Mouse (Mus musculus): Measurements from ENCODE around the gene Atp2a2.
"Not testable (repeated sequence)": the region's sequence is repeated elsewhere in the genome, so short reads cannot be mapped to it uniquely, and the experiment has no call there.

Atp2a2 gene

DNA sequence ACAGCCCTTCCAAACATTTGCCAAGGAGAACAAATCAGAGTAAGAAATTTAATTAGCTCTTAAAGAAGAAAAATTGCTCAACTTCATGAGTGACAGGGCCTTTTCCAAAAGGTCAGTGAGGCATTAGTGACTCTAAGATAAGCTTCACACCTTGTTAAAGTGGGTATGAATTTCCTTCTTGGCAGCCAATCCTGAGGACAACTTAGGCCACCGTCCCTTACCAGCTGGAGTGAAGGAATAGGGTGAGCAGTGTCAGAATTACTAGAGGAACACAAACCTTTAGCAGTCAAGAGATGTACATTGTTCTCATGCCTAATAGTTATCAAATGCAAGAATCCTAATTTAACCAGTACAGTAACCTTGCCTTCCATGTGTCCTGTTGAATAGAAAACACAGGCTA lies 7.6 kb downstream of the Atp2a2 start:
- DNase-seq (ENCODE audit: low read depth, low spot score) = no peak

GRCm38 (mm10) chr5:122493035-122493434 lies 9.0 kb downstream of the Atp2a2 start:
- DNase-seq (ENCODE audit: low read depth, low spot score) = no peak

- DNase-seq (ENCODE audit: low read depth, low spot score) = no peak
These were observed 10.6 kb downstream of the Atp2a2 start for GRCm38 (mm10) chr5:122491385-122491784.

GRCm38 (mm10) chr5:122490148-122490547 lies 11.9 kb downstream of the Atp2a2 start:
- DNase-seq (ENCODE audit: low read depth, low spot score) = no peak

GRCm38 (mm10) chr5:122487825-122488224 lies 14.2 kb downstream of the Atp2a2 start:
- no peak for DNase-seq (ENCODE audit: low read depth, low spot score)

DNA sequence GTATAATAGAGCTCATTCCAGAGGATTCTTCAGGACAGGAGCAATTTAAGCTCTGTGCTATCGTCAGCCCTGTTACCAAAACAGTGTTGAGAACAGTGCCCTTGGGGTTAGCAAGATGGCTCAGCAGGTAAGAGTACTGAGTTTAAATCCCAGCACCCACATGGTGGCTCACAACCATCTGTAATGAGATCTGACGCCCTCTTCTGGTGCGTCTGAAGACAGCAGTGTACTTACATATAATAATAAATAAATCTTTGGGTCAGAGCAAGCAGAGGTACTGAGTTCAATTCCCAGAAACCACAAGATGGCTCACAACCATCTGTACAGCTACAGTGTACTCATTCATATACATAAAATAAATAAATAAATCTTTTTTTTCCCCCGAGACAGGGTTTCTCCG lies 15.8 kb downstream of the Atp2a2 start:
- not testable (repeated sequence) for DNase-seq (ENCODE audit: low read depth, low spot score)

- no peak for DNase-seq (ENCODE audit: low read depth, low spot score)
These were observed 19.2 kb downstream of the Atp2a2 start for GRCm38 (mm10) chr5:122482733-122483391.

DNA sequence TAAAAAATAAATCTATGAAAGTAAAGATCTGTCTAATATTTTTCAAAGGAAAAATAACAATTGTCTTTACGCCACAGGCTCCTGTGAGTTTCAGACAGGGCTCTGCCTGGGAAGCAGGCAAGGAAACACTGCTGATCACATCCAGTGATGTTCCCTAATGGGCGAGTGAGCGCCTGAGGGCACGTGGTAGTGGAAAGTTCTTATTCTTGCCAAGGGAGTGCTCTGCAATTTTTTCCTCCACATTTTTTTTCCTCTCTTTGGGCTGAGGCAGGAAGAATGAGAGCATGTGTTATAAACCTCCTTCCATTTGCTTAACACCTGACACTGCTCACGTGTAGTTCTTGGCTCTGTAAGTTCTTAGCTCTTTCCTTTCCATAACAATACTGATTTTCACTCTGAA lies 20.2 kb downstream of the Atp2a2 start:
- no peak for DNase-seq (ENCODE audit: low read depth, low spot score)

GRCm38 (mm10) chr5:122479131-122479530 lies 22.9 kb downstream of the Atp2a2 start:
- DNase-seq (ENCODE audit: low read depth, low spot score) = no peak

GRCm38 (mm10) chr5:122477492-122477891 lies 24.5 kb downstream of the Atp2a2 start:
- no peak for DNase-seq (ENCODE audit: low read depth, low spot score)

GRCm38 (mm10) chr5:122476078-122476477 lies 25.9 kb downstream of the Atp2a2 start:
- no peak for DNase-seq (ENCODE audit: low read depth, low spot score)

DNA sequence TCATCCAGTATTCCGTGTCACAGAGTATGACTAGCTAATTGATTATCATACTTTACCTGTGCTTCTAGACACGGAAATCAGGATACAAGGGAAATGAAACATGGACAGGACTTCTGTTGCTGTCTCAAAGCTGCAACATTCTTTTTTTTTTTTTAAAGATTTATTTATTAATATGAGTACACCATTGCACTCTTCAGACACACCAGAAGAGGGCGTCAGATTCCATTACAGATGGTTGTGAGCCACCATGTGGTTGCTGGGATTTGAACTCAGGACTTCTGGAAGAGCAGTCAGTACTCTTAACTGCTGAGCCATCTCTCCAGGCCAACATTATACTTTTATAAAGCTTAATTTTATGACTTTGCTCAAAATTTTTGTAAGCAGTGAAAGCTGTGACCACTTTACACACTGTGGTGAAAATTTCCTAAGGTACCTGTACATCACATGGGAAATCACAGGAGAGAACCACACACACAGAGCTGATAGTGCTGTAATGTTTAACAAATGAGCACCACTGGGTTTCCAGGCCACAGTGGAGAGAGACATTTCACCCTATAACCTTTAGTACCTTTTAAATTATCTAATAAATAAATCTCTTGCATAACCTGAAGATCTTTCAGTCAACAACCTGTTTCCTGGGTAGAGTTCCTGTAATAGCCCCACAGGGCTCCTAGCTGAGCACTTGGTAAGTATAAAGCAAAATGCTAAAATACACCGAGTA lies 27.2 kb downstream of the Atp2a2 start:
- no peak for DNase-seq (ENCODE audit: low read depth, low spot score)

GRCm38 (mm10) chr5:122471658-122472057 lies 30.4 kb downstream of the Atp2a2 start:
- DNase-seq (ENCODE audit: low read depth, low spot score) = no peak

DNA sequence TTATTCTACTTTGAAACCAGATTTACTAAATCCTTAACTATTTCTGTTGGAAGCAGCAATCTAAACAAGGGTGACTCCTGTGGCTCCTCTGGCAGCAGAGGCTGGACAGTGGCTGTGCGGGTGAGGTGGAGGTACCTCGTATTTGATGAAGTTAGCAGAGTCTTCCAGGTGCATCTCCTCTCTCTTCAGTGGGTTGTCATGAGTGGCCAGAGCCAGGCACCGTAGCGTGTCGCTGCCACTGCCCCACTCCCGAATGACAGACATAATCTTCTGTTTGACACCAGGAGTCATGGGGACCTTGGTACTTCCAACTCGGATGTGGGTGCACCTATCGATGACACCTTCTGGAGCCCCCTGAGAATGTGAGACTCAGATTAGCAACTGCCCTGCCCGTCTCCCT lies 40.6 kb downstream of the Atp2a2 start:
- DNase-seq (ENCODE audit: low read depth, low spot score) = no peak

- no peak for DNase-seq (ENCODE audit: low read depth, low spot score)
These were observed 41.4 kb downstream of the Atp2a2 start for GRCm38 (mm10) chr5:122460656-122461055.

DNA sequence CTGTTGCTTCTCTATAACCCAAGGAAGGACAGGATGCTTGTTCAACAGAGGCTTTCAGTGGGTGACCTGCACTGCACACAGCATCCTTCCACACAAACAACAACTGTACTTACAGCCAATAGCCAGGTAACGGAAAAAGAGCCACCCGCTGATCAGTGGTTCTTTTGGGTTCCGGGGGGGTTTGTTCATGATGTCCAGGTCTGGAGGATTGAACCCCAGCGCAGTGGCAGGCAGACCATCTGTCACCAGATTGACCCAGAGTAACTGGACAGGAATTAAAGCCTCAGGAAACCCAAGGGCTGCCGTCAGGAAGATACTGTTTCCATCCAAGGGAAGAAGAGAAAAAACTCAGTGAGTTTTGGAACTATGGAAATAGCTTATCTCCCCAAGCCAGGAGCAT lies 42.7 kb downstream of the Atp2a2 start:
- no peak for DNase-seq (ENCODE audit: low read depth, low spot score)

DNA sequence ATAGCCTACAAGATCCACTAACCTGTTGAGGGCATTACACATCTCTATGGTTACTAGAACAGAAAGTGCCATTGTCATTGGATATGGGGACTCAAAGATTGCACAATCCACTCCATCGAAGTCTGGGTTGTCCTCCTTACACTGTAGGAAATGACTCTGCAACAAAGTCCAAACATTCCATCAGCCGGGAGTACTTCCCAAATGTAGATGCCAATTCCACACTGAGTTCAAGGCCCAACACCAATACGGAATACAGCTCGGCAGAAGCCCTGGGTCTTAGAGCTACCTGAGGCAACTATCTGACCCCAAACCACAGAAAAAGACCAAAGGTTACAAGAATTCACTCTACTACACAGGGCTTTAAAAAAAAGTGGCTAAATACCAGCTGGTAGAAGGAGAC lies 44.0 kb downstream of the Atp2a2 start:
- DNase-seq (ENCODE audit: low read depth, low spot score) = no peak

GRCm38 (mm10) chr5:122457054-122457453 lies 45.0 kb downstream of the Atp2a2 start:
- not testable (repeated sequence) for DNase-seq (ENCODE audit: low read depth, low spot score)

DNA sequence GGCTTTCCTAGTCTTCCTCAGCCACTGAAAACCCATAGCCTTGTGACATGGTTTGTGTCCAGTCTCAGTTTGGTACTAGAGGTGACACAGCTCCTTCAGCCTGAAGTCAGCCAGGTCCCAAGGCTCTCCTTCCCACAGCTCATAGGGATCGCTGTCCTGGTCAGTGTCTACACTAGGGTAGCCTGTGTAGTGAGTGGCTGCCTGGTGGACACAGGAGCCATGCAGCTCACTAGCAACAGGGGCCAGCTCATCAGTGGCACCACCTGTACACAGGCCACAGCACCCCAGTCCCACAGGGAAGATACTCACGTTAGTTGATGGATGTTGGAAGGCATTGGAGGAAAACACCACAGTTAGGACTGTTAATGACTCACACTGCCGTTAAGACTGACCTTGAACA lies 46.4 kb downstream of the Atp2a2 start:
- DNase-seq (ENCODE audit: low read depth, low spot score) = no peak

- DNase-seq (ENCODE audit: low read depth, low spot score) = no peak
These were observed 47.1 kb downstream of the Atp2a2 start for GRCm38 (mm10) chr5:122454883-122455282.

GRCm38 (mm10) chr5:122454442-122454841 lies 47.6 kb downstream of the Atp2a2 start:
- no peak for DNase-seq (ENCODE audit: low read depth, low spot score)

DNA sequence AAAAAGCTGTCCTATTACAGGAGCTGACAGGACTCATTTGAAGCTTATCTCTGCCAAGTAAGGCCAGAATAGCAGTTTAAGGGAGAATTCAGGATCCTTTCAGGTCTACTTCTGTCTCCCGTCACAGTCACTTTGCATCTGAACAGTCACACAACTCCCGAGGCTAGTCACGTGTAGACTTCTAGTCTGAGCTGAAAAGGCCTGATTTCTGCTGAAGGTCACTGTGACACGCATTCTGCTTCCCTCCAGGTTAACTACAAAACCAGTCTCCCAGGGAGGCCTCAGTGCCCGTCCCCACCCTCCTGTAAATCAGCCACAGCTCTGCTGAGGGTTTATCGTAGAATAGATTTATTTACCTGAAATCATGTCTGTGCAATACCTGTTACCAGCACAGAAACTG lies 48.8 kb downstream of the Atp2a2 start:
- DNase-seq (ENCODE audit: low read depth, low spot score) = no peak

DNA sequence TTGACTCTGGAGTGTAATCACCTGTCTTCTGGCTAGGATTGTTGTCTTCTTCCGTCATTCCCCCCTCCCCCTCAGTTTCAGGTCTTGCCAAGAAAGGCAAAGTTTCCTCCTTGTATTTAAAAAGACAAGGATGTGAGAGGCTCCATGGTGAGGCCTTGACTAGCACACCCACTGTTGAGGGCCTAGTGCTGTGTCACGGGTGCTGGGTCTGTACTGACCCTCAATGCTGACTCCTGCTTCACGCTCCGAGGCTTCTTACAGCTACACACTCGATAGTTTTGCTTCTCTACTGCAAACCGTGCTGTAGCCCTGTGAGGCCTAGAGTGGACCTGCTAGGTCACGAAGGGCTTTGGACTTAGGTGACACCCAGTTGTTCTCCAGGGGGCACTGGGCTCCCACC lies 49.8 kb downstream of the Atp2a2 start:
- no peak for DNase-seq (ENCODE audit: low read depth, low spot score)
